In the genomic region with DNA sequence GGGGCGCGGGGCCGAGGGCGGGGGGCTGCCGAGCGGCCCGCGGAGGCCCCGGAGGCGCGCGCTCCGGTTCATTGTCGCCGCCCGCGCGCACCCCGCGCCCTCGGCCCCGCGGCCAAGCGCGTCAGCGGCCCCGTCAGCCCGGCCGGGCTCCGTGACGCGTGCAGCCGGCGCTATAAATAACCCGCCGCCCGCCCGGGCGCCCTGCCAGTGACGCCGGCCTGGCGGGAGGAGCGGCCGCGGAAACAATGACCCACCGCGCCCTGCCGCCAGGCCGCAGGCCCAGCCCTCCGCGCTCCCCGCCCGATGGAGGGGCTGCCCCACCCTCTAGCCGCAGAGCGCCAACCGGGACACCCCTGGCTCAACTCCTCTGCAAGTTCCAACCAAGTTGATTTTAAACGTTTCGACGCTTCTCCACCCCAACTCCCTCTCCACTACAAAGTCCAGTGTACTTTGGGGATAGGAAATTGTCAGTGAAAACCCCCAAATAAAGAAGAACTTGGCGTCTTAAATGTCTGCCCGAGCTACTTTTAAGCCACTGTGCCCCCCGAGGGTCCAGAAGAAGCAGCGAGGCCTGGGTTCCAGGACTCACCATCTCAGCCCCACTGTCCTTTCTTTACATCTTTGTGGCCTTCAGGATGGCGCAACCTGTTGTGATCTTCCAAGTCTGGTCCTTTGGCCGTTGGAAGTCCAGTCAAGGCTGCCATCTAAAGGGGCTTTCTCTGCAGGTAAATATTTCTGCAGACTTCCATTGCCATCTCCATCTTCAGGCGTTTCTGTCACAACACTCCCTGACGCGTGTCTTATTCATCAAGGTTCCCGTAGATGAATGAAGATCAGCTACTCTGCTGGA, we compare ENCODE assay signal across 8 mouse cellular contexts. TPM values are rescaled to one million over a fixed set of nuclear protein-coding genes. Genes with fewer than 3 reads are reported as not detected.
DNase-seq lines count a peak whose midpoint lies in the region; ATAC-seq lines count a peak whose summit lies in the region.

A gene (minus strand): TSS at position 13 of the 850 bp plus-strand sequence.

- H3K27me3 ChIP-seq in hindbrain, embryonic 12.5 days, result no peaks in the 10 kb centered on the region; the same call in 1 of the 2 replicates

- H3K9me3 ChIP-seq in hindbrain, embryonic 12.5 days (replicated peaks), result no peaks in the 10 kb centered on the region

- peaks cover 5% of the 10 kb centered on the region; the same call in 1 of the 2 replicates for H3K4me1 ChIP-seq in hindbrain, embryonic 12.5 days

- no peaks in the 10 kb centered on the region for H3K36me3 ChIP-seq in hindbrain, embryonic 12.5 days

- 15% methylated on average over 27 of the region's 69 CpGs for WGBS in hindbrain, embryonic 12.5 days

- ATAC-seq in hindbrain, embryonic 12.5 days (ENCODE audit: low FRiP score), result peak; percentile 93

- peak within 1 kb of the TSS; percentile 89 for H3K9ac ChIP-seq in hindbrain, embryonic 12.5 days

- H3K27ac ChIP-seq in hindbrain, embryonic 12.5 days, result peak within 1 kb of the TSS; percentile 78

- H3K4me2 ChIP-seq in hindbrain, embryonic 12.5 days (replicated peaks), result peak within 1 kb of the TSS; percentile 79

- H3K4me3 ChIP-seq in hindbrain, embryonic 12.5 days, result peak within 1 kb of the TSS; percentile 90

- DNase-seq in NIH3T3 (ENCODE audit: low read depth), result peak; percentile 93
- DNase-seq in cerebellum, adult 8-10 months, result peak; percentile 86
- DNase-seq in frontal cortex, adult 2 months (ENCODE audit: extremely low spot score in 1 of 2, low spot score in 1 of 2), result peak in 1 of 2 experiments; percentile 58
- peak; percentile 67 to 70 for DNase-seq in layer of hippocampus, postnatal 36 days
- DNase-seq in lung, postnatal 4 days, result peak; percentile 92 to 96
- peak; percentile 71 for DNase-seq in retina, postnatal 7 days (ENCODE audit: low read depth, low spot score)
- DNase-seq in urinary bladder, postnatal 4 days (ENCODE audit: low spot score in 2 of 2), result peak; percentile 85

RNA-seq across cellular contexts. Expression of the gene that starts here (rescaled TPM):
- 10.6 and 21.0 TPM in 2 replicates for polyA plus RNA-seq in frontal cortex, adult 2 months (2012; rRNA removed)
- polyA plus RNA-seq in hindbrain, embryonic 12.5 days (2016; fragmentation: Nextera tagmentation; extraction: Ambion mirVana), result 21.3 and 28.1 TPM in 2 replicates
- total RNA-seq in layer of hippocampus, postnatal 36 days (2021), result 10 to 100 TPM; 58.3 to 65.2 TPM
